Mouse (Mus musculus) liver, embryonic 15.5 days (tissue): ENCODE measurements around the gene Igfals. TPM values are rescaled to one million over a fixed set of nuclear protein-coding genes. Genes with fewer than 3 reads are reported as not detected.

Source experiments
- ATAC-seq: fragments of 200-750 bp; cut with Nextera tagmentation; 2 replicates; pipeline ENCODE4 v1.8.0; 2017; ENCODE audit warnings: moderate number of reproducible peaks, mild to moderate bottlenecking, moderate library complexity; ENCODE audit not compliant: insufficient read depth
- H3K27ac ChIP-seq: fragments of 300-500 bp; sonication (generic); replicated peaks from 2 replicates; pipeline ENCODE4 v1.5.1; 2015; ENCODE audit warnings: mild to moderate bottlenecking, inconsistent platforms
- H3K27me3 ChIP-seq: fragments of 300-500 bp; sonication (generic); 2 replicates; pipeline ENCODE4 v1.6.1; 2015; ENCODE audit warnings: mild to moderate bottlenecking, inconsistent platforms
- H3K36me3 ChIP-seq: fragments of 300-500 bp; sonication (generic); replicated peaks from 2 replicates; pipeline ENCODE4 v1.6.1; 2015; ENCODE audit warnings: moderate library complexity, mild to moderate bottlenecking, inconsistent platforms
- H3K4me1 ChIP-seq: fragments of 300-500 bp; sonication (generic); replicated peaks from 2 replicates; pipeline ENCODE4 v1.6.1; 2015; ENCODE audit warnings: inconsistent platforms
- H3K4me2 ChIP-seq: fragments of 300-500 bp; sonication (generic); 2 replicates; pipeline ENCODE4 v1.6.1; 2015; ENCODE audit warnings: moderate library complexity, mild to moderate bottlenecking, inconsistent platforms
- H3K4me3 ChIP-seq: fragments of 300-500 bp; sonication (generic); replicated peaks from 2 replicates; pipeline ENCODE4 v1.5.1; 2015; ENCODE audit warnings: mild to moderate bottlenecking, inconsistent platforms
- H3K9ac ChIP-seq: fragments of 300-500 bp; sonication (generic); 2 replicates; pipeline ENCODE4 v1.6.1; 2015; ENCODE audit warnings: moderate library complexity, mild to moderate bottlenecking, inconsistent platforms
- H3K9me3 ChIP-seq: fragments of 300-500 bp; sonication (generic); replicated peaks from 2 replicates; pipeline ENCODE4 v1.6.1; 2016; ENCODE audit warnings: inconsistent platforms
- WGBS: fragments of 180-500 bp; shearing (Covaris S2); methylation state at CpG from one replicate; pipeline ENCODE4 v1.1.7; 2015; ENCODE audit warnings: mixed read lengths; ENCODE audit not compliant: insufficient replicate concordance; 5-methylcytosine and 5-hydroxymethylcytosine counted together
- polyA plus RNA-seq: library from polyadenylated mRNA; unstranded; fragments of >200 nt; fragmentation: Nextera tagmentation; extraction: Ambion mirVana; gene quantifications from 2 replicates; pipeline ENCODE4 v1.2.1, GENCODE M21; 2015

Igfals gene
- polyA plus RNA-seq, 1 experiment from 2014 or later: 9.6 TPM

- Histone ChIP-seq H3K4me3 (no peak overlapping the region), H3K4me1 (peaks cover 50% of the 10 kb centered on the region), H3K9ac (no peak overlapping the region), H3K27me3 (no peaks in the 10 kb centered on the region), H3K4me2 (no peak overlapping the region), H3K9me3 (no peaks in the 10 kb centered on the region), H3K27ac (0 out of 2 replicates have a peak overlapping the region, but pooled peaks have one; percentile 92), H3K36me3 (peaks cover 83% of the 10 kb centered on the region)
- no peak for ATAC-seq
- 88% methylated on average over 3 of the region's 3 CpGs for WGBS
These were observed 4.0 kb upstream of the Igfals start for GRCm38 (mm10) chr17:24861785-24862184.

GRCm38 (mm10) chr17:24867914-24868313, 2.1 kb downstream of the Igfals start:
- WGBS: 87% methylated on average over 10 of the region's 10 CpGs
- no peak overlapping the region for H3K4me3 ChIP-seq
- peaks cover 6% of the 10 kb centered on the region; the same call in 1 of the 2 replicates for H3K27me3 ChIP-seq
- H3K36me3 ChIP-seq: peaks cover 32% of the 10 kb centered on the region
- no peak overlapping the region for H3K9ac ChIP-seq
- no peak overlapping the region for H3K27ac ChIP-seq
- no peaks in the 10 kb centered on the region for H3K4me1 ChIP-seq
- H3K9me3 ChIP-seq: no peaks in the 10 kb centered on the region
- no peak for ATAC-seq
- H3K4me2 ChIP-seq: no peak overlapping the region

- Histone ChIP-seq H3K9ac (no peak overlapping the region), H3K9me3 (no peaks in the 10 kb centered on the region), H3K4me2 (no peak overlapping the region), H3K27me3 (peaks cover 11% of the 10 kb centered on the region), H3K27ac (no peak overlapping the region), H3K36me3 (no peaks in the 10 kb centered on the region), H3K4me1 (peaks cover 17% of the 10 kb centered on the region), H3K4me3 (no peak overlapping the region)
- ATAC-seq: no peak
- WGBS: 47% methylated on average over 4 of the region's 4 CpGs
These were observed 8.1 kb downstream of the Igfals start for GRCm38 (mm10) chr17:24873695-24874404.

GRCm38 (mm10) chr17:24874405-24874745, 8.6 kb downstream of the Igfals start:
- Histone ChIP-seq H3K27me3 (peaks cover 11% of the 10 kb centered on the region), H3K4me2 (no peak overlapping the region), H3K4me1 (peaks cover 22% of the 10 kb centered on the region), H3K9me3 (no peaks in the 10 kb centered on the region), H3K9ac (no peak overlapping the region), H3K36me3 (no peaks in the 10 kb centered on the region), H3K27ac (no peak overlapping the region), H3K4me3 (no peak overlapping the region)
- 48% methylated on average over 1 of the region's 1 CpGs for WGBS
- ATAC-seq: no peak

GRCm38 (mm10) chr17:24874989-24875388, 9.2 kb downstream of the Igfals start:
- no peaks in the 10 kb centered on the region for H3K36me3 ChIP-seq
- H3K4me2 ChIP-seq: no peak overlapping the region
- no peak overlapping the region for H3K9ac ChIP-seq
- peaks cover 11% of the 10 kb centered on the region for H3K27me3 ChIP-seq
- no peaks in the 10 kb centered on the region for H3K9me3 ChIP-seq
- peaks cover 22% of the 10 kb centered on the region for H3K4me1 ChIP-seq
- no peak overlapping the region for H3K4me3 ChIP-seq
- 67% methylated on average over 8 of the region's 8 CpGs for WGBS
- no peak for ATAC-seq
- H3K27ac ChIP-seq: no peak overlapping the region

GRCm38 (mm10) chr17:24877336-24878116, 11.7 kb downstream of the Igfals start:
- Histone ChIP-seq H3K4me3 (peak overlapping the region; percentile 23; the same call in 1 of the 2 replicates), H3K9ac (0 out of 2 replicates have a peak overlapping the region, but pooled peaks have one; percentile 6), H3K9me3 (no peaks in the 10 kb centered on the region), H3K36me3 (peaks cover 9% of the 10 kb centered on the region), H3K4me2 (peak overlapping the region; percentile 21), H3K4me1 (peaks cover 22% of the 10 kb centered on the region), H3K27me3 (peaks cover 5% of the 10 kb centered on the region), H3K27ac (peak overlapping the region; percentile 78)
- WGBS: 60% methylated on average over 10 of the region's 10 CpGs
- ATAC-seq: peak; percentile 43

GRCm38 (mm10) chr17:24878117-24878397, 12.3 kb downstream of the Igfals start:
- Histone ChIP-seq H3K27me3 (peaks cover 5% of the 10 kb centered on the region), H3K4me3 (peak overlapping the region; percentile 23; the same call in 1 of the 2 replicates), H3K9me3 (no peaks in the 10 kb centered on the region), H3K27ac (peak overlapping the region; percentile 78), H3K4me1 (peaks cover 24% of the 10 kb centered on the region), H3K36me3 (peaks cover 14% of the 10 kb centered on the region), H3K9ac (peak overlapping the region; percentile 4; the same call in 1 of the 2 replicates), H3K4me2 (peak overlapping the region; percentile 21)
- 46% methylated on average over 5 of the region's 5 CpGs for WGBS
- peak; percentile 41; the same call in 1 of the 2 replicates for ATAC-seq

GRCm38 (mm10) chr17:24878531-24878930, 12.7 kb downstream of the Igfals start:
- H3K4me1 ChIP-seq: peaks cover 28% of the 10 kb centered on the region
- ATAC-seq: no peak
- H3K4me2 ChIP-seq: peak overlapping the region; percentile 21
- H3K36me3 ChIP-seq: peaks cover 19% of the 10 kb centered on the region
- 70% methylated on average over 8 of the region's 8 CpGs for WGBS
- H3K27me3 ChIP-seq: peaks cover 5% of the 10 kb centered on the region
- H3K9me3 ChIP-seq: no peaks in the 10 kb centered on the region
- H3K4me3 ChIP-seq: peak overlapping the region; percentile 5; the same call in 1 of the 2 replicates
- H3K27ac ChIP-seq: peak overlapping the region; percentile 78
- peak overlapping the region; percentile 4; the same call in 1 of the 2 replicates for H3K9ac ChIP-seq

GRCm38 (mm10) chr17:24881738-24882440, 16.1 kb downstream of the Igfals start:
- H3K27me3 ChIP-seq: no peaks in the 10 kb centered on the region
- H3K4me3 ChIP-seq: no peak overlapping the region
- ATAC-seq: no peak
- H3K4me1 ChIP-seq: peaks cover 48% of the 10 kb centered on the region
- 43% methylated on average over 7 of the region's 7 CpGs for WGBS
- H3K4me2 ChIP-seq: no peak overlapping the region
- no peak overlapping the region for H3K9ac ChIP-seq
- peaks cover 36% of the 10 kb centered on the region for H3K36me3 ChIP-seq
- no peak overlapping the region for H3K27ac ChIP-seq
- H3K9me3 ChIP-seq: no peaks in the 10 kb centered on the region

GRCm38 (mm10) chr17:24884391-24884790, 18.6 kb downstream of the Igfals start:
- Histone ChIP-seq H3K4me2 (peak overlapping the region; percentile 87), H3K9ac (no peak overlapping the region), H3K4me1 (peaks cover 51% of the 10 kb centered on the region), H3K27ac (no peak overlapping the region), H3K27me3 (no peaks in the 10 kb centered on the region), H3K9me3 (no peaks in the 10 kb centered on the region), H3K4me3 (peak overlapping the region; percentile 96; the same call in 1 of the 2 replicates), H3K36me3 (peaks cover 53% of the 10 kb centered on the region)
- 69% methylated on average over 6 of the region's 6 CpGs for WGBS
- no peak for ATAC-seq
